Mouse (Mus musculus) midbrain, embryonic 10.5 days (tissue): Measurements from ENCODE around the gene Edaradd. TPM values are rescaled to one million over a fixed set of nuclear protein-coding genes. Genes with fewer than 3 reads are reported as not detected.

Experiments used
- DNase-seq: peaks from one replicate; pipeline ENCODE4 v3.0.0-alpha.2; 2017; ENCODE audit warnings: low spot score
- H3K27ac ChIP-seq: fragments of 300-500 bp; sonication (generic); replicated peaks from 2 replicates; pipeline ENCODE4 v1.5.1; 2016; ENCODE audit warnings: mild to moderate bottlenecking
- H3K27me3 ChIP-seq: fragments of 300-500 bp; sonication (generic); 2 replicates; pipeline ENCODE4 v1.6.1; 2016; ENCODE audit warnings: low read depth, mild to moderate bottlenecking; ENCODE audit not compliant: poor library complexity, severe bottlenecking
- H3K36me3 ChIP-seq: fragments of 300-500 bp; sonication (generic); 2 replicates; pipeline ENCODE4 v1.6.1; 2016; ENCODE audit warnings: mild to moderate bottlenecking, moderate library complexity
- H3K4me1 ChIP-seq: fragments of 300-500 bp; sonication (generic); 2 replicates; pipeline ENCODE4 v1.6.1; 2016
- H3K4me3 ChIP-seq: fragments of 300-500 bp; sonication (generic); 2 replicates; pipeline ENCODE4 v1.5.1; 2016; ENCODE audit warnings: mild to moderate bottlenecking, moderate library complexity
- H3K9me3 ChIP-seq: fragments of 300-500 bp; sonication (generic); replicated peaks from 2 replicates; pipeline ENCODE4 v1.6.1; 2016; ENCODE audit warnings: mild to moderate bottlenecking
- WGBS: fragments of 180-500 bp; shearing (Covaris S2); methylation state at CpG from one replicate; pipeline ENCODE4 v1.1.7; 2016; 5-methylcytosine and 5-hydroxymethylcytosine counted together
- polyA plus RNA-seq: library from polyadenylated mRNA; unstranded; fragments of >200 nt; fragmentation: Nextera tagmentation; extraction: Ambion mirVana; gene quantifications from 2 replicates; pipeline ENCODE4 v1.2.1, GENCODE M21; 2016

Gene Edaradd
- polyA plus RNA-seq, 1 experiment from 2014 or later: 2.9 TPM

- H3K4me3 ChIP-seq: peak overlapping the region; percentile 31
- no peaks in the 10 kb centered on the region for H3K9me3 ChIP-seq
- no peak overlapping the region for H3K27ac ChIP-seq
- peaks cover 13% of the 10 kb centered on the region; the same call in 1 of the 2 replicates for H3K27me3 ChIP-seq
- peak; percentile 68 for DNase-seq
- no peaks in the 10 kb centered on the region for H3K36me3 ChIP-seq
- peaks cover 24% of the 10 kb centered on the region for H3K4me1 ChIP-seq
- WGBS: 13% methylated on average over 23 of the region's 23 CpGs
Measured at GRCm38 (mm10) chr13:12542006-12542981, 22.1 kb upstream of the Edaradd start.

DNA sequence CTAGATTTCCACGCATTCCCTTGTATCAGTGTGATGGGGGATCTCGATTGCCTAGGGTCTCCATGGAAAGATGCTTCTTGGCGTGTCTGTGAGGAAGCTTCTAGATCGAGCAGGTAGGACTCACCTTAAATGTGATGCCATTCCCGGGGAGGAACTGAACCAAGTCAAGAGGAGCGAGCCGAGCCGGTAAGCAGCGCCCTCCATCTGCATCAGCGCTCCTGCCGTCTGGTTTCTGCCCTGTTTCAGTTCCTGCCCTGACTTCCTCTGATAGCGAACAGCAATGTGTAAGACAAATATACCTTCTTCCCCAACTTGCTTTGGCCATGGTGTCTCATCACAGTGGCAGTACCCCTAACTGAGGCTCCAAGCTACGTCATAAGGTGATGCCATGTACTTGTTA is 19.9 kb upstream of the Edaradd start:
- 57% methylated on average over 13 of the region's 13 CpGs for WGBS
- Histone ChIP-seq H3K27me3 (peaks cover 13% of the 10 kb centered on the region; the same call in 1 of the 2 replicates), H3K36me3 (no peaks in the 10 kb centered on the region)

GRCm38 (mm10) chr13:12539716-12540115 is 19.5 kb upstream of the Edaradd start:
- Histone ChIP-seq H3K27ac (no peak overlapping the region), H3K36me3 (no peaks in the 10 kb centered on the region), H3K4me3 (no peak overlapping the region; the same call in 1 of the 2 replicates), H3K9me3 (0 out of 2 replicates have a peak, but pooled peaks cover 5% of the 10 kb centered on the region), H3K4me1 (peaks cover 24% of the 10 kb centered on the region), H3K27me3 (peaks cover 13% of the 10 kb centered on the region; the same call in 1 of the 2 replicates)
- DNase-seq: no peak
- 14% methylated on average over 11 of the region's 11 CpGs for WGBS

More for the DNA sequence above, 19.9 kb upstream of the Edaradd start:
- no peak overlapping the region for H3K4me3 ChIP-seq
- H3K4me1 ChIP-seq: peaks cover 24% of the 10 kb centered on the region
- no peak for DNase-seq
- H3K9me3 ChIP-seq: 0 out of 2 replicates have a peak, but pooled peaks cover 5% of the 10 kb centered on the region
- no peak overlapping the region for H3K27ac ChIP-seq

DNA sequence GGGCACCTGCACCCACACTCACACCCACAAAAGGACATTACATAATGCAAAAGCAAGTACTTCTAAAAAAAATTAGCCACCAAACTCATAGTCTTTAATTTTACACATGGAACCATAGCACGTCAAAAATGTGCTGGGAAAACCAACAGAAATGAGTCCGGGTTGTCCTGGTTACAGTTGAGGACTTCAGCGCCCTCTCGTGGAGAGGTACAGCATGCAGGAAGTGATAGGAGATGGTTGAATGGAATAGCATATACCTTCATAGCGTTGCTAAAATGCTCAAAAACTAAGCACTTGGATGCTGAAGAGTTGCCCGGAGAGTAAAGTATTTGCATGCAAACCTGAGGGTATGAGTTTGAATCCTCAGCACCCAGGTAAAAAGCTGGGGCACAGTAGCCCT is 17.7 kb upstream of the Edaradd start:
- DNase-seq: no peak
- 79% methylated on average over 6 of the region's 6 CpGs for WGBS

DNA sequence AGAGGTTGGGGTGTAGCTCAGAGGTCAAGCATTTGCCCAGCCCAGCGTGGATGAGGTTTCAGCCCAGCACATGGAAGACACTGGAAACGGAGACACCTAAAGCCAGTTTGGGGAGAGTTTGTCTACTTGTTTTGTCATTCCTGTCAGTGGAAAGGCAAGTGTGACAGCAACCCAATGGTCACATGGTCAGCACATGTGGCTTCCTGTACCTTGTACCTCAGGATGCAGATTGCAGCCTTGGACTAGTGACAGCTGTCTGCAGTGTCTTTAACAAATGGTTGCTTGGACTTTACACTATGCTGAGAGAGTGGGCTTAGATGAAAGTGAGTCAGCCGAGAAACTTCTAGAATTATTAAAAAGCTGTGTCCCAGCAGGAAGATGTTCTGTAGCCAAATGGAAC is 14.4 kb upstream of the Edaradd start:
- 91% methylated on average over 3 of the region's 3 CpGs for WGBS
- Histone ChIP-seq H3K27me3 (no peaks in the 10 kb centered on the region), H3K27ac (no peak overlapping the region), H3K4me3 (no peak overlapping the region), H3K4me1 (peaks cover 4% of the 10 kb centered on the region), H3K36me3 (no peaks in the 10 kb centered on the region), H3K9me3 (0 out of 2 replicates have a peak, but pooled peaks cover 5% of the 10 kb centered on the region)
- no peak for DNase-seq

More for the DNA sequence above, 17.7 kb upstream of the Edaradd start:
- H3K36me3 ChIP-seq: no peaks in the 10 kb centered on the region
- peaks cover 24% of the 10 kb centered on the region for H3K4me1 ChIP-seq
- H3K4me3 ChIP-seq: no peak overlapping the region
- H3K27me3 ChIP-seq: peaks cover 13% of the 10 kb centered on the region; the same call in 1 of the 2 replicates
- no peak overlapping the region for H3K27ac ChIP-seq
- H3K9me3 ChIP-seq: 0 out of 2 replicates have a peak, but pooled peaks cover 5% of the 10 kb centered on the region

GRCm38 (mm10) chr13:12525678-12526077 is 5.4 kb upstream of the Edaradd start:
- Histone ChIP-seq H3K27ac (no peak overlapping the region), H3K9me3 (no peaks in the 10 kb centered on the region; the same call in 1 of the 2 replicates), H3K4me3 (no peak overlapping the region), H3K27me3 (peaks cover 28% of the 10 kb centered on the region), H3K36me3 (no peaks in the 10 kb centered on the region), H3K4me1 (no peaks in the 10 kb centered on the region)
- no peak for DNase-seq
- 96% methylated on average over 4 of the region's 4 CpGs for WGBS

DNA sequence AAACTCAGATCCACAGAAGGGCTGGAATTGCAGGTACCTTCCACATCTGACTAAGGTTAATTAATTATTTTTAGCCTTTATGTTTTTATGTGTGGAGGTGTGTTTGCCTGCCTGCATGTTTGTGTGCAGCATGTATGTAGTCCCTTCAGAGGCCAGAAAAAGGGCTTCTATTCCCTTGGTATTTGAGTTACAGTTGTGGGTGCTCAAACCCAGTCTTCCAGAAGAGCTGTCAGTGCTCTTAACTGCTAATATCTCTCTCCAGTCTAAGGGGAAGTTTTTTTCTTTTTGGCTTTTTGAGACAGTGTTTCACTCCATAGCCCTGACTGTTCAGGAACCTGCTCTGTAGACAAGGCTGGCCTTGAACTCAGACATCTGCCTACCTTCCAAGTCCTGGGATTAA is 2.1 kb upstream of the Edaradd start:
- no peak for DNase-seq
- no peak overlapping the region for H3K4me3 ChIP-seq
- H3K4me1 ChIP-seq: peaks cover 25% of the 10 kb centered on the region
- H3K36me3 ChIP-seq: no peaks in the 10 kb centered on the region
- no peaks in the 10 kb centered on the region; the same call in 1 of the 2 replicates for H3K9me3 ChIP-seq
- H3K27ac ChIP-seq: no peak overlapping the region
- H3K27me3 ChIP-seq: peaks cover 58% of the 10 kb centered on the region

- peak; percentile 42 for DNase-seq
- WGBS: 6% methylated on average over 18 of the region's 18 CpGs
- H3K4me1 ChIP-seq: peaks cover 25% of the 10 kb centered on the region
- H3K27ac ChIP-seq: peak overlapping the region; percentile 65
- H3K9me3 ChIP-seq: no peaks in the 10 kb centered on the region
- H3K27me3 ChIP-seq: peaks cover 65% of the 10 kb centered on the region
- H3K4me3 ChIP-seq: peak overlapping the region; percentile 66
- H3K36me3 ChIP-seq: no peaks in the 10 kb centered on the region
Measured at GRCm38 (mm10) chr13:12519371-12519770, 867 bp downstream of the Edaradd start.

DNA sequence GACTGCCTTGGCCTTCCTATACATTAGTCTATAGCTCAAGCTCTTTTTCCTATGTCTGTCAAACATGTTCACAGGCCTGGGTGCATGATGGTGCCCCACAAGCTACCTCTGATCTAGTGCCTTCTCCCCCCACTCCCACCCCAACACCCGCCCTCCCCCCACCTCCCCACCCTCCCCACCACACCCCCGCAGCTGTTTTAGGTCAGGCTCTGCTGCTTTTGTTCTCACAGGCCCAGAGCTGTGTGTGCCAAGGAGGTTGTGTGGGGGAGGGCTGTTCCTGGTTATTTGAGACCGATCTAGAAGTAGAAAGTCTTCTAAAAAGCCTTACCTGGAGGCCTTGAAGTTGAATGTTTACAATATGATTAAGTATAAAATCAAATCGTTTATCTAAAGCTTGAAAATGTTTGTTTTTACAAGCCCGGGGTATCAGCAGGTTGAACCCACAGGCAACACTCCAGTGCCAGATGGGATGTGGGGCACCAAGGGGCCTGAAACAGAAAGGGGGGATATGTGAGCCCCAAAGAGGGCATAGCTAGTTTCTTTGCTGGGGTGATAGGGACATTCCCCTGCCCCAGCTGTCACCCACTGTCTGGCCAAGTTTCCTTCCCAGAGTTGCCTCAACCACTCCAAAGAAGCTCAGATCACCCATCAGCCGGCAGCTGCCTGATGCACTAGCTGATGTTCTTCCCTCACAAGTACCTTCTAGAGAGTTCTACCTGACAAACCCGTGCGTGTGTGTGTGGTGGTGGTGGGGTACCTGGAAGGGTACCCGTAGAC is 8.9 kb downstream of the Edaradd start:
- Histone ChIP-seq H3K36me3 (no peaks in the 10 kb centered on the region), H3K4me1 (peaks cover 7% of the 10 kb centered on the region), H3K27ac (no peak overlapping the region), H3K27me3 (no peaks in the 10 kb centered on the region), H3K4me3 (no peak overlapping the region), H3K9me3 (no peaks in the 10 kb centered on the region)
- 75% methylated on average over 9 of the region's 9 CpGs for WGBS
- DNase-seq: no peak

DNA sequence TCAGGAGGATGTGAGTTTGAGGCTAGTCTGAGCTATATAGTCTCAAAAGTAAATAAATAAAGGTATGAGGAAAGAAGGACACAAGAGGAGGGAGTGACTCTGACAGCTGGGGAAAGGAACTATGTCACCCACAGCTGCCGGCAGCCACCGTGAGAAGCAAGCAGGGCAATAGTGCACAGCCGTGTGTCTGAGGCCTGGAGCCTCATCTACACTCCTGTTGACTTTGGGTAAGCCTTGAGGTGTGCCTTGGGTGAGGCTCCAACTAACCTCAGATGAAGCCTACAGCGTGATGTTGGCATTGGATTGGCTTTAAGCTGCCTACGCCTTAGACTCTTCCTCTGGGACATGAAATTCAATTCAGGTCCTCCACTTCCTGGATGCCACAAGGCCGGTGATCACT is 10.2 kb downstream of the Edaradd start:
- H3K9me3 ChIP-seq: no peaks in the 10 kb centered on the region
- H3K27me3 ChIP-seq: no peaks in the 10 kb centered on the region
- DNase-seq: no peak
- H3K4me1 ChIP-seq: peaks cover 7% of the 10 kb centered on the region
- H3K4me3 ChIP-seq: no peak overlapping the region
- no peaks in the 10 kb centered on the region for H3K36me3 ChIP-seq
- H3K27ac ChIP-seq: no peak overlapping the region
- 87% methylated on average over 6 of the region's 6 CpGs for WGBS

GRCm38 (mm10) chr13:12507426-12507825 is 12.8 kb downstream of the Edaradd start:
- Histone ChIP-seq H3K9me3 (no peaks in the 10 kb centered on the region), H3K4me3 (no peak overlapping the region), H3K27ac (no peak overlapping the region), H3K27me3 (no peaks in the 10 kb centered on the region), H3K4me1 (peaks cover 23% of the 10 kb centered on the region), H3K36me3 (no peaks in the 10 kb centered on the region)
- 90% methylated on average over 6 of the region's 6 CpGs for WGBS
- no peak for DNase-seq

- H3K9me3 ChIP-seq: no peaks in the 10 kb centered on the region
- no peak for DNase-seq
- no peak overlapping the region for H3K4me3 ChIP-seq
- no peak overlapping the region for H3K27ac ChIP-seq
- peaks cover 23% of the 10 kb centered on the region for H3K4me1 ChIP-seq
- no peaks in the 10 kb centered on the region for H3K36me3 ChIP-seq
- WGBS: 75% methylated on average over 3 of the region's 3 CpGs
- H3K27me3 ChIP-seq: no peaks in the 10 kb centered on the region
Measured at GRCm38 (mm10) chr13:12505359-12505758, 14.9 kb downstream of the Edaradd start.
